Mouse (Mus musculus) urinary bladder, adult 2 months (tissue): ENCODE results near the gene Il7r. TPM values are rescaled to one million over a fixed set of nuclear protein-coding genes. Genes with fewer than 3 reads are reported as not detected.
"Not testable (repeated sequence)": the region's sequence is repeated elsewhere in the genome, so short reads cannot be mapped to it uniquely, and the experiment has no call there.

Experiments
- DNase-seq: peaks from one replicate; pipeline ENCODE4 v3.0.0; 2022; ENCODE audit warnings: low spot score
- polyA plus RNA-seq: library from polyadenylated mRNA; depleted of rRNA; stranded (reverse); fragments of >200 nt; gene quantifications from 2 replicates; pipeline ENCODE4 v1.2.3, GENCODE M21; 2012; rRNA removed

Il7r gene
- polyA plus RNA-seq = 0.65 and 1.3 TPM in 2 replicates

DNA sequence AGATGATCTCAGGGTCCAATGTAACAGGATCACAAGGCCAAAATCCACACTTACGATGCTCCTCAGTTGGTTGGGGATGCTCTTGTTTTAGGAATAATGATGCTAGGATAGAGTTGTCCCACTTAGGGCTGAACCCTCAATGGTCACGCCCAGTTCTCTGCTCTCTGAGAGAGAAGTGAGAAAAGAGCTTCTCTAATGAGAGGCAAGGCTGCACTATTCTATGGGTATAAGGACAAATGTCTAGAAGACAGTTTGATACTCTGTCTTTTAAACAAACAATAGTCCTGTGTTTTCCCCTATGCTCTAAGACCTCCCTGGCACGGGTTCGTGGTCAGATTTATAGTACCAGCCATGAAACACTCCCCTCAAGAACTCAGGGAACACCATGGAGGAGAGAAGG, at the start of gene Il7r:
TSS of gene Il7r (minus strand) at position 101 of the 400 bp plus-strand sequence.
- DNase-seq = no peak

DNA sequence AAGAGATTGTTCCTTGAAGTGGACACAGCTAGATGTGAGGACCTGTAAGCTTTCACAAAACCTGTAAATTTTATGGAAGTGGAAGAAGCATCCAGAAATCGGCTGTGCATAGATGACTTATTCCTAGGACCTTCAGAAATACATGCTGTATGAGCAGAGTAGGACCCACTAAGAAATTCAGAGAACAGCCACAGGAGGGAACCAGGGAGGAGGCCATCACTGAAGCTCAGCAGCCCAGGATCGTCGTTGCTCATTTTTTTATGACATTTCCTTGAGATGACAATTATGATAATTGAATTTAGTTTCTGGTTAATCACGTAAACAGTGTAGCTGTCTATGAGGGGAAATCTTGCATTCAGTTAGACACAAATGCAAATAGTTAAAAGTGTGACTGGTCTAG, 47.3 kb upstream of the Il7r start:
- DNase-seq = no peak

DNA sequence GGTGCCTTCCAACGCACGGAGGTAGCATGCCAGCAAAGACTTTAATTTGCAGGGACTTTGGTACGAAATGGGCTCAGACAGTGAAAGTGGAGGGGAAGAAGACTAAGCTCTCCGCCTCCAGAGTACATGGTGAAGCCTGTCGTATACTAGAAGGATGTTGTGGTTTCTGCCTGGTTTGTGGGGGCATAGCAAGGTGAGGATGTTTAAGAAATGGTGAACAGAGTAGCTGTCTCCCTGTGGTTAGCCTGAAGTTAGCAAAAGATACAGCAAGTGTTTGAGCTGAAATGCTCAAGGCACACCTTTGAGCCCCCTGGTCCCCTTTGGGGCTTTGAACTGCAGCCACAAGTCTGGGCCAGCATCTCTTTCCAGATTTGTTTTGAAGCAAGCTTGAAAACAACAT, 44.8 kb upstream of the Il7r start:
- DNase-seq = no peak

DNA sequence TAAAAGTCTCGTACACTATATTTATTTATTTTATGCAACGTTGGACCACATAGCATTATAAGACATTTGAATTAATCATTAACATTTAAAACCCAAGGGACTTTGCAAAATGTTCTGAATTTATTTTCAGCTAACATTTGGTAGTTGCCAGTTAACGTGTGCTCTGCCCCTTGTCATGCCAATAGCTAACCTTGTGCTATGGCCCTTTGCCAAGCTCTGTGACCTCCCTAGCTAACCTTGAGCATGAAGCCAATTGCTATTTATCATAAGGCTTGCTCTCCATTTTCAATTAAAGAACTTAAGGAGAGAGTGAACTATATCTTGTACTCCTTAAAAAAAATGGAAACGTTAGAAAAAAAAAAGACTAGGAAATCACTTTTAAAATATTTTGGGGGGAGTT, 43.4 kb upstream of the Il7r start:
- DNase-seq = no peak

DNA sequence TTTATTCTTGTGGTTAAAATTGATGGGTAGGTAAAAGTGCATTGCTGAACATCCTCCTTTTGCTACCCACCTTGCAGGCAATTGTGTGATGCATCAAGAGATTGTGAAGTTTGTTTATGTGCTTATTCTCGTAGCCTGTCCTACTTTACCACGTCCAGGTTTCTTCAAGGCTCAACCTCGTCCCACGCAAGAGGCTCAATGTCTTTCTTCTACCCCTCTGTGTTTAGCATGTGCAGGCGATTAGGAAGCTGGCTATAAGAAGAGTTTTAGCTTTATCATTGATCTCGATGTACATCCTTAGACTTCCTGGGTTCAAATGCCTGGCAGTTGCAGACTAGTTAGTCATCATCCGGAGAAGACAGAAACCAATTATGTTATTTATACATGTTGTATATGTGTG, 42.7 kb upstream of the Il7r start:
- no peak for DNase-seq

DNA sequence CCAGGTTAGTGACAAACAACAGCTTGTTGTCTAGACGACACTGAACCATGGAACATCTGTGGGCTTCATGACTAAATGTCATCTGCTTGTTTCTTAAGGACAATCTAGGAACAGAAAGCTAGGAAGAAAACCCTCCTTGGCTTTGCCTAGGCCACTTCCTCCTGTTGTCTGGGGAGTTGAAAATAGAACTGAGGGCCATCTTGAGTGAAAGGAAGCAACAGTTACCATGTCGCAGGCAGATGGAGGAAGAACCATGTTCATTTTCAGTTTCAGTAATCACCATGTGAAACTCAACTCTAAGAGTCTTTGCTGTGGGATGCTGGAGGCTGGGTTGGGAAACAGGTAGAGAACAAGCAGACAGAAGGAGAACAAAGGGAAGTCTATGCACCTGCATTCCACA, 41.9 kb upstream of the Il7r start:
- DNase-seq = no peak

DNA sequence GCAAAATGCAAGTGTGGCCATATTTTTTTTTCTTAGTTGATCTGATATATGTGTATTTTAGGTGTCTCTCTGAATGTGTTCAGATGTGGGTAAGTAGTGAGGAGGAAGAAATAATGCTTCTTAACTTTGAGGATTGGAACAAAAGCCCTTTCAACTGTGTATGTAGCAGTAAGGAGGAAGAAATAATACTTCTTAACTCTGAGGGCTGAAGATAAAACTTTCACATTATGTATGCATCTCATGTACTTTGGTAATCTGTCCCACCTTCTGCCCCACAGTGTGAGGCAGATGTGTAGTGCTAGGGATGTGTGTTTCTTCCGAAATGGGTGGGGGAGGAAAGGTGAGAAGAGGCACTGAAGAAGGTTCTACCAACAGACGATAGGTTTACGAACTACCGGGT, 37.3 kb upstream of the Il7r start:
- no peak for DNase-seq

DNA sequence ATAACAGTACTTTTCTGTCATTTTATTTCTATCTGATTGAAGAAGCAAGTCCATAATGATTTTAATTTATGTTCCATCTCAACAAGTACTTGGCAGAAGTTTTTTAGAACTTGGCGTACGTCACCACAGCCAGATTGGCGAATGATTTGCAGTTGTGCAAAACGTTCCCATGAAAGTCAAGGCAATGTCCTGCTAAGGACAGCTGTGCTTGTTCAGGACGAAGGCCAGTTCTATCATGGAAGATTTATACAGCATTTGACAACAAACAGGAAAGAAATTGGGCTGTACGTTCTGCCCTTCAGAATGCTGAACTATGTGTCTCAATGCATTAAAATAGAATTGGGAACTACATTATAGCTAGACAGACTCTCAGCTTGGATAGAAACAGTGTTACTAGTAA, 35.4 kb upstream of the Il7r start:
- DNase-seq = no peak

DNA sequence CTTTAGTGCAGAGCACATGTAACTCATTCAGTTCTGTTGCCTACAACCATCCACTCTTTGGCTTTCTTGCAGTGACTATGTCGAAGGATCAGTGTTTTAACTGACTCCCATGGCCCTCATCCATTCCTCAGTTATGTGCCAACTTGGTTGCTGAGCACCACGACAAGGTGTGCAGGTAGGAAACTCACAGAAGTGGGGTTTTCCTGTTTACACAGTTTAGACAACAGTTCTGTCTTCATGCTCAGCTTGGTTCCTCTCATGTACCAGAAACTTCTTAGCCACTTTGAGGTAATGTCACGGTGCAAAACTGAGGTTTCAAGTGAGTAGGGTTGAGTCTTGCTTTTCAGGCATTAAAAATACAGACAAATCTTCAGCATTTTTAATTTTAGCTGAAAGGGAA, 34.2 kb upstream of the Il7r start:
- no peak for DNase-seq

DNA sequence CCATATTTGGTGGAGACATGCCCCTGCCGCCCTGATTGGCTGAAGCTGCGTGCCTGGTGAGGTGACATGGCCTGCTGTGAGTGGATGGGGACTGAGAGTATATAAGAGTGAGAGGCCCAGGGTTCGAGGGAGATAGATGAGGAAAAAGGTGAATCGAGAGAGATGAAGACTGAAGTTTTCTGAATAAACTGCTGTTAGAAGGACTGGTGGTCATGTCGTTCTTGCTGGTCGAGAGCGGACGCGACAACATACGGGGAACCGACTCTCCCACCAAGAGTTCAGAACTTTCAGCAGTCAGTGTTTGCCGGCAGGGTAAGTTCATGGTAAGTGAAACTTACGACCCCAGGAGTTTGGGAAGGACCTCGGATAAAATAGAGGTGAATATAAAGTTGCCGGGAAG, 27.3 kb upstream of the Il7r start:
- DNase-seq = not testable (repeated sequence)

DNA sequence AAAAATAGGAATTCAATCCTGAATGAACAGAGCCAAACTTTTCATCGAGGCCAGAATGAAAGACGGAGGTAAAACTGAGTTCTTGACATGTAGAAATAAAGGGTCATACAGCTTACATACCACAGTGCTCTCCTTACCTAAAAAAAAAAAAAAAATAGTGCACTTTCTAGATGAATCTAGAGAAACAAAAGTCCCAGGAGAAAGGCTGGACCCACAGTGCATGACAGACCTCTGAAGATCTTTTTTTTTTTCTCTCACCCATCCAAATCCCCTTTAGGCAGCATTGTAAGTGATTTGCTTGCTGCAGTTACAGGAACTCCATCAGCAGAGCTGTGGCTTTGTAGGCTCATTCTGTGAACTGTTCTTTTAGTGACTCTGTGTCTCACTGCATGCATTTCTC, 19.0 kb upstream of the Il7r start:
- no peak for DNase-seq

DNA sequence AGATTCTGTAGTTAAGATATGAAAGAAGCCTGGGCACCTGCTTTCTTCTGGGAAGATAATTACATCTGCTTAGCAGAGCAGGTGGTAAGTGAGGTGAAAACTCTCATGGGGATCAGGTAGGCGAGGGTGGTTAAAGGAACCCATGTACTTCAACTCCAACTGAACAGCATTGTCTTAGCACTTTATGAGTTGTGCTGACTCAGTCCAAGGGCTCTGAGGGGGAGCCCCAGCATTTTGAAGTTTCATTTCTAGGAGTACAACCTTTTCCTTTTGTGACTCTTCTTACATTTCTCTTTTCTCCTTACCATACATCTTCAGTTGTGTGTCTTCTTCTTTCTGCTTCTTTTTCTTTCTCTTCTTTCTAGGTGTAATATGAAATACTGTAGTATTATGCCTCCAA, 5.2 kb upstream of the Il7r start:
- no peak for DNase-seq

DNA sequence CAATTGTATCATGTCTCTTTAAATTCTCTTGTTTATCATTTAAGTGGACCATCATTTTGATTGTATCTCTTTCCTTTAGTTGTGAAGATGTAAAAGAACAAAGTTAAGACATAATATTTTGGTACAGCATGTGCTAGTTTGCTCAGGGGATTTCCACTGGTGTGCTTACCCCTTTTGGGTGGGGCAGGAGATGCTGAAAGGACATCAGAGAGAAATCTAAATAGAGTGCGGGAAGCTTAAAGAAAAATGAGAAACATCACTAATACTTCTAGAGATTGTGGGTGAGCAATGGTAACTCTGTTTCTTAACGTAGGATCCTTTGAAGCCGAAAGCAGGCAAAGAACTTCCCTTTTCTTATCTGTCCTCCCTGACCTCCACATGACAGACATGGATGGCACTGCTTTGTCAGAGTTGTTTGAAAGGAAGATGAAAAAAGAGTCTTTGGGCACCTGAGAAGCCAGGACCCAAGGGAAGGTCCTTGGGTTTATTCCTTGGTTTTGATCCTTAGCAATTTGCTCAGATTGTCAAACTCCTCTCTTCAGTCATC, 3.5 kb upstream of the Il7r start:
- no peak for DNase-seq

DNA sequence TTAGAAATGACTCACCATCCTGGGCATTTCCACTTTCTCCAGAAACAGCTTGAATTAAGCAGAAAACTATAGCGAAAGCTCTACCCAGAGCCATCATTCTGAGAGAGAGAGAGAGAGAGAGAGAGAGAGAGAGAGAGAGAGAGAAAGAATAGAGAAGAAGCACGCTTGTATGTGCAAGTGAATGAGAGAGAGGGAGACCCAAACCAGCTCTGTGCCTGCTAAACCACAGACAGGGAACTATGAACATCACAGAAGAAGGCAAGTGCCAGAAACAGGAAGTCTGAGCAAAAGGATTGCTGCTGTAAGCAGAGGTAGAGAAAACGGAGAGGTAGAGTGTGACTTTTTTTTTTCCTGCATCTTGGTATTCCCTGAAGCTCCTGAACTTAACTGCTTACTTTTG, 330 bp downstream of the Il7r start:
- DNase-seq = no peak

DNA sequence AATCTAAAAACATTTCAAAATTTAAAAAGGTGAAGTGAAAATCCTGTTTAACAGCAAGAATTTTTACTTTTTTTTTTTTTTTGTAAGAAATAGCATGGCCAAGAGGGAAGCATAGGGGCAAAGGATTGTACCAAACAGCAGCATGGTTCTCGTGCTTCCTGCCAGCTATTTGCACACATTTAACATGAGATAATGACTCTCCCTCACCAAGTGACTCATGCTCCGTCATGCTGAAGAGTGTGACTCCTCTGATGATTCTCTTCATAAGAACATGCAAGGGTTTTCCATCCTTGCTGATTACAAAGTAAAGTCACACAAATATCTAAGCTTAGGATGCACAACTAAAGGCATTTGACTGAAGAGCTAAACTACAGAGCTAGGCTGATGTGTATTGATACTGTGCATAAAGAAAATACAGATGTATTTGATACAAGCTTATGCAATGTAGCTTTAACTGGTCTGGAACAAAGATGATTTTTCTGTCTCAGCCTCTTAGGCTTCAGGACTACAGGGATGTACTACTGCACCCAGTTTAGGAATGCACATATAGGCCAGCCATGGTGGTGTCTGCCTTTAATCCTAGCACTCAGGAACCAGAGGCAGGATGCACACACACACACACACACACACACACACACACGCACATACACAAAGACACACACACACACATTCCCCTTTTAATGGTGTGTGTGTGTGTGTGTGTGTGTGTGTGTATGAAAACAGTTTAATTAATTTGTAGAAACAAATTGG, 1.6 kb downstream of the Il7r start:
- DNase-seq = no peak

DNA sequence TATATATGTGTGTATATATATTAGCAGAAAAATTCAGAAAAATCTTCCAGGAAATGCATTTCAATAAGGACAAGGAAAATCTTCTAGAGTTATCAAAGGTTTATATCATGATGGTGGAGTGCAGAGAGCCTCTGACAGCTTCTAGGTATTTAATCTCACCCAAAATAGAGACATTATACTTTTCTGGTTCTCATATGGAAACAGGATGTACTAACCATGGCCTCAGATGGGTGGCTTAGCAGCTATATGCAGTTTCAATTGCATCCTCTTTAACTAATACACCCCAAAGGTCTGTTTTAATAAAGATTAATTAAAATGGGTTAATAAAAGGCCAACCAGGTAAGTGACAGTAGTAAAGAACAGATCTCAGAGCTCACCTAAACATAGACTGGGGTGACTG, 3.6 kb downstream of the Il7r start:
- DNase-seq = no peak

DNA sequence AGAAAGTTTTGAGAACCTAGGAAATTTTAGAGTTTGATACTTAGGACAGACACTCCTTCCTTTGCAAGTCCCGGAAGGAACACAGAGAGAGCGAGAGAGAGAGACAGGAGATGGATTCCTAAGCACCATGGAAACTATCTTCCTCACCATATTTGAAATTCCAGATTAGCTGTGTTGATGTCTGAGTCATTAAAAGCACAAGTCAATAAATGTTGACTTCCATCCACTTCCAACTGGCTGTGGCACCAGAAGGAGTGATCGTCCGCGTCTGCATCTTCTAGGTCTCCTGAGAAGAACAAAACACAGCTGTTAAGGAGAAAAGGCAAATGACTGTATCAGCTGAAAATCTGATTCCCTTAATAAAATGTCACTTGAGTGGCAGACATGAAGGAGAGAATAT, 5.1 kb downstream of the Il7r start:
- no peak for DNase-seq

DNA sequence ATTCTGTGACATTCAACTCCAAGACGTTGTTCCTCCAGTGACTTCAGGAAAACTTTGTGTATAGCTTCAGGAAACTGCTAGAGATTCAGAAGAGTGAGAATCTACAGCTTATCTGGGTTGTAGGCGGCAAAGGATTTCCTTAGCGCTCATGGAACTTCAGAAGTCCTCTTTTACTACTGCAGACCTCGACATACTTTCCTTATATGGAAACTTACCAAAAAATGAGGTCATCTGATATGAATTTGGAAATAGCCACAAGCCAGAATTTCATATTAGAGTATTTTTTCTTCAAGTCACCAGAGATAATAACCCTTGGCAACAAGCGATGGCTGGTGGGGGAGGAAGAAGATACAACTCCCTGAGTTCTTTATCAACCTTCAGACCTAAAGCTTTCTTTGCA, 6.0 kb downstream of the Il7r start:
- no peak for DNase-seq

DNA sequence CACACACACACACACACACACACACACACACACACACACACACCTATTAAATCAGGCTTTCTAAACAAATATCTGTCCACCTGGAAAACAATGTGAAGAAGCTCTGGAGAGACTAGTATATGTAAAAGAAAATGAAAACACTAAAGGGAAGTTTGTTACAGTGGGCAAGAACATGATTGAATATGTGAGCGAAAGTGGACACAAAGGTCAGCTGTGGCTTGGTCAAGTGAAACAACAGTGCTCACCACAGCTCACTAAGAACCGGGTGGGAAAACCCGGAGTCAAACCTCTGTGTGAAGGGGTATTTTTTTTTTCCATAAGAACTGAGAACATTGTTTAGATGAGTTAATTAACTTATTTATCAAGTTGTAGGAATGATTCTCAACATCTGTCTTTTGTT, 6.9 kb downstream of the Il7r start:
- DNase-seq = no peak

DNA sequence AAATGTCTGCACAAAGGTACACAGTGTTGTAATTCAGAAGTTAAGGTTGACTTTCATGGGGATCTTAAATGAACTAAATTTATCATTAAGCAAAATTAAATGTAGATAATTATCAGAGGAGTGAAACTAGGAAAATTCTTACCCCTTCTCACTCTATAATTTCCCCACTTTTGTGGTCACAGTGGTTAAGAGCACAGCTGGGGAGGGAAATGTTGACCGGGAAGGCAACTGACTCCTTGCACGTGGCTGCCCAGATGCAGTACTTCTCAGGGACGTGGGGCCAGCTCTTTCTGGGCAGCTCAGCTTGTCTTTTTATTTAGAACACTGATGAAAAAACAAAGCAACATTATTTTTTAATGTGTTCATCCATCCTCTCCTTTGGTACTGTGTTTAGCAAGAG, 37.9 kb downstream of the Il7r start:
- no peak for DNase-seq

DNA sequence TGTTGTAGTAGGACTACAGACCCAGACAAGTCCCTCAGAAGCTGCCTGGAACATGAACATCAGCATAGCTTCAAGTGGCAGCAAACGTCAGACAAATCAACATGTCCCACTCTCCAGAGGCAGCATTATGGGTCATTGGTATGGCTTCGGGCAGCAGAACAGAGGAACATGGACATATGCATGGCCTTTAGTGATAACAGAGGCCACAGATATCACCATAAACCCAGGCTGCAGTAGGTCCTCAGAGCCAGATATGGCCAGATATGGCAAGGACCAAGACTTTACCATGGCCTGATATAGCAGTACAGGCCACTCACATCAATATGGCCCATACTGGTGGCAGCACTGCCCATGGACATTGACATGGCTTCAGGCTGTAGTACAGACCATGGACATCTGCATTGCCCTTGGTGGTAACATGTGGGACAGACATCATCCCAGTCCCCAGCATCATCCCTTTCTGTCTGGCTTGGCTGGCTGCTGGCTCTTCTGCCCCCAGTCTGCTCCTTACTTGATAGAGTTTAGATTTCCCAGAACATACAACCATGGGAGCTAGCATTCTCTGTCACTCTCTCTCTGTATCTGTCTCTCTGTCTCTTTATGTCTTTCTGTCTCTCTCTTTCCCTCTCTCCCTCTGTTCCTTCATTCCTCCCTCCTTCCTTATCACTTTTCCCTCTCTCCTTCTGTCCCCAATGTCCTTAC, 40.4 kb downstream of the Il7r start:
- DNase-seq = no peak

DNA sequence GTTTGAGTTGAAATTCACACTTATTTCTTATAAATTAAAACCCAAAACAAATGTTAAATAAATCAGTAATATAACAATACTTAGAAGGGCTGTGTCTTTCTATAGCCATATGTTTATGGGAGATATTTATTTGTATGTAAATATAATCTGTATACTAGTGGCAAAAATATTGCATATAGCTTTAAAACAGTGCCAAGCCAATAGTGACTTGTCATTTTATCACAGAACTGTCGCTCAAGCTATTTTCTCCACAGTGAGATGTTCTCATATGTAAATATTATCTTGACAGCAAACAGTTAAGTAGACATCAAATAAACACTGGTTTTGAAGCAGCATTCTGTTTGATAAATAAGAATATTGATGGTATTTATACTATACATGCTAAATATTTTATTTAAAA, 56.8 kb downstream of the Il7r start:
- no peak for DNase-seq

DNA sequence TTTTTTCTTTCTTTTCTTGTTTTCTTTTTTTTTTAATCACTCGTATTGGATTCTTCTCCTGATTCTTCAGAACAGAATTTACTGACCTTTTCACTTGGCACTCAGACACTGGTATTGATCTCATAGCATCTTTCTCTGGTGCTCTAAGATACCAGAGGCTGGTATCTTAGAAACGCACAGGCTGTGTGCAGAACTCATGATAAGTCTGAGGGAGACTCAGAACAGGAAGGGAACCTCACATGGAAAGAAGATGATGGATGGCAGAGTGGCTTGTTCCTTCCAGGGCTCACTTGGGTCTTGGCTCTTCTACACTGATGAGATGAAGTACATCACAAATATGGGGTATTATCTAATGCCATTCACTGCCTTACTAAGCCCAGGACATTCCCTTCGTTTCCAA, 57.4 kb downstream of the Il7r start:
- DNase-seq = no peak

DNA sequence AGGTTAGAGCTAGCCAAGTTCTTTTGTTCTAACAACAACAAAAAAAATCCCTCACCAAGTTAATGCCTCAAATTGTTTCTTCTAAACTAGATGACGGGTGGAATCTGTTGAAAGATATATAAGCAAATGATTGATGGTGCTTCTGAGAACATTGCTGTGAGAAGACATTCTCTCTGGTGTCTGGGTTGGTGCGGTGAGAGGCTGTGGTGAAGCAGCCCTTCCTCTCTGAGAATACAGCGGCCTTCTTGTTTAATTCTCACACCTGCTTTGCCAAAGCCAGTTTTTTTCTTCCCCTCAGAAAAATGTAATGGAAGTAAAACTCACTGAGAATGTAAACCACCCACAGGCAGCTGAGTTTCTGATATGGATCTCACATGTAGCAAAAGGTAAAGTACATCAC, 57.8 kb downstream of the Il7r start:
- no peak for DNase-seq
